Mouse (Mus musculus): ENCODE results near the gene Pinlyp. TPM values are rescaled to one million over a fixed set of nuclear protein-coding genes. Genes with fewer than 3 reads are reported as not detected.
"Not testable (repeated sequence)": the region's sequence is repeated elsewhere in the genome, so short reads cannot be mapped to it uniquely, and the experiment has no call there.

The Pinlyp gene
- total RNA-seq, 2 experiments from 2014 or later, result not detected

- intact Hi-C loops (cut with DNase I), result no loop called here
- no peak for DNase-seq
Observed at GRCm38 (mm10) chr7:24528861-24529260, 17.1 kb downstream of the Pinlyp start.

- no peak for DNase-seq
- intact Hi-C loops (cut with DNase I), result no loop called here
Observed at GRCm38 (mm10) chr7:24525686-24526420, 20.1 kb downstream of the Pinlyp start.

GRCm38 (mm10) chr7:24524978-24525377 is 20.9 kb downstream of the Pinlyp start:
- intact Hi-C loops (cut with DNase I), result no loop called here

DNA sequence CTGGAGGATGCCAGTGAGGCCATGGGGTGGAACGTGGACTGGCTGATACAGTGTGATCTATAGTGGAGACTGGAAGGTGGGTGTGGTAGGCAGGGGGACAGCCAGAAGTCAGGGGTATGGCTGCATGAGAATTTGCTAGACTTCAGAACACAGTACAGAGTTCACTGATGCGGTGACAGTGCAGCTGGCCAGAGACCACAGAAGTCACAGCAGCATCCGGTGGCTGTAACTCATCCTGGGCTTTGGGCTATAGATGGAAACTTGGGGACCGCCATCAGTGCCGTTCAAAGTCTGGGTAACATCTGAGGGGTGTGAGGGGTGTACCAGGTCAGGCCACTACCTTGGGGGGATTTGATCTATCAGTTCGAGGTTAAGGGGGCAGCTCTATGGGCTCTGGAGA is 22.2 kb downstream of the Pinlyp start:
- intact Hi-C loops (cut with DNase I), result no loop called here
- no peak for DNase-seq

More at GRCm38 (mm10) chr7:24524978-24525377, 20.9 kb downstream of the Pinlyp start:
- no peak for DNase-seq

DNA sequence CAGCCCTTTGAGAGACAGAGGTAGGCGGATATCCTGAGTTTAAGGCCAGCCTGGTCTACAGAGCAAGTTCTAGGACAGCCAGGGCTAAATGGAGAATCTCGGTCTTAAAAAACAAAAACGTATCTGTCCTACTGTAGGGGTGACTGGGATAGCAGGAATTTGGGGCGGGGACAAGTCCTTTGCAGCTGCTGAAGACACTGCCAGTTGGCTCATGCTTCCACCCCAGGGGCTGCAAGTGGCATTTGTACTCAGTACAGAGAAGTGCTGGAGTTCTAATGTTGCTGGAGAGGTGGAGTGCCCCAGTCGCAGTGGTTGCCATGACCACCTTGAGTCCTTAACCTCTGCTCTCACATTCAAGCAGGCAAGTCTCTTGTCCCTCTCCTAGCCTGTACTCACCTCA is 23.1 kb downstream of the Pinlyp start:
- intact Hi-C loops (cut with DNase I), result no loop called here

DNA sequence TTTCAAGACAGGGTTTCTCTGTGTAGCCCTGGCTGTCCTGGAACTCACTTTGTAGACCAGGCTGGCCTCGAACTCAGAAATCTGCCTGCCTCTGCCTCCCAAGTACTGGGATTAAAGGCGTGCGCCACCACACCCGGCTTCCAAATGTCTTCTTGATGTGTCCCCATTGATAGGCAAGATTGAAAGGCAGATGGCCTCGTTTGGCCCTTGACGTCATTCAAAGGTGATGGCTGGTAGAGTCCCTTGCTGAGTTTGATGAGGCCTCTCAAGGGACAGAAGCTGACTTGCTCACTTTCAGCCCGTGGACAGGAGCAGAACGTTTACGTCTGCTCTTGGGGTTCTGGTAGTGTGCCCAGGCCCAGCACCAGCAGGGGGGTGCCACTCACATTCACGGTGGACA is 25.9 kb downstream of the Pinlyp start:
- DNase-seq; intact Hi-C loops (cut with DNase I): not testable (repeated sequence)

More for the DNA sequence above, 23.1 kb downstream of the Pinlyp start:
- no peak for DNase-seq

GRCm38 (mm10) chr7:24519130-24519529 is 26.8 kb downstream of the Pinlyp start:
- intact Hi-C loops (cut with DNase I), result no loop called here
- DNase-seq, result no peak

DNA sequence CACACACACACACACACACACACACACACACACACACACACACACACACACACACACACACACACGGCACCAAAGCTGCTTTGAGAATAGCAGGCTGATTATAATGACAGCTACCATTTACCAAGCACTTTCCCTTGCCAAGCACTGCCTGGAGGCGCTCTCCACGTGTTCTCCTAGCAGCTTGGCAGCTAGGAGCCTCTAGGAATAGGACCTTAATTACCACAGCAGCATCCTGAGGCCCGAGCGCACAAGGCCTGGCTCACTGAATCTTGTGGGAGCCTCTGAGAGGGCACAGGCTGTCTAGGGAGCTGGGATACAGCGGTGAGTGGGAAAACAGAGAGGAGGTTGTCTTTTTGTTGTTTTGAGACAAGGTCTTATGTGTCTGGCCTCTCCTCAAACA is 28.3 kb downstream of the Pinlyp start:
- intact Hi-C loops (cut with DNase I), result no loop called here
- no peak for DNase-seq

- intact Hi-C loops (cut with DNase I), result no loop called here
- no peak for DNase-seq
Observed at GRCm38 (mm10) chr7:24517077-24517476, 28.8 kb downstream of the Pinlyp start.

- intact Hi-C loops (cut with DNase I); DNase-seq: not testable (repeated sequence)
Observed at GRCm38 (mm10) chr7:24516319-24516718, 29.6 kb downstream of the Pinlyp start.

DNA sequence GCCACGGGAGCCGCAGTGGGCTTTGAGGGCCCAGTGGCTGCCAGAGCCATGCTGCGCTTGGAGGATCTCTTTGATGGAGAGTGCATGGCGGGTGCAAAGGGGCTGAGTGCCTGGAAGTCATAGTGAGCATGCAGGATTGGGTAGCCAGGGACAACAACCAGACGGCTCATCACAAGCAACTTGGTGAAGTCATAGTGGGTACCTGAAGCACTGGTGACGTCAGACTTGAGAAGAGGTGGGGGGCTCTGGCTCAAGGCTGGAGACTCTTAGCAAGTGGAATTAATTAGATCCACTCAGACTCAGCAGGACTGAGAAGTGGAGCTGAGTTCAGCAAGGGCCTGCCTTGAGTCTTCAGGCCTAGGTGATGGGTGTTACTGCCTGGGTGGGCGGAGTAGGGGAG is 33.6 kb downstream of the Pinlyp start, which contains the start of gene AC161166.1:
TSS of gene AC161166.1 (minus strand) at position 101 of the 400 bp plus-strand sequence.
- intact Hi-C loops (cut with DNase I), result no loop called here
- DNase-seq, result no peak

DNA sequence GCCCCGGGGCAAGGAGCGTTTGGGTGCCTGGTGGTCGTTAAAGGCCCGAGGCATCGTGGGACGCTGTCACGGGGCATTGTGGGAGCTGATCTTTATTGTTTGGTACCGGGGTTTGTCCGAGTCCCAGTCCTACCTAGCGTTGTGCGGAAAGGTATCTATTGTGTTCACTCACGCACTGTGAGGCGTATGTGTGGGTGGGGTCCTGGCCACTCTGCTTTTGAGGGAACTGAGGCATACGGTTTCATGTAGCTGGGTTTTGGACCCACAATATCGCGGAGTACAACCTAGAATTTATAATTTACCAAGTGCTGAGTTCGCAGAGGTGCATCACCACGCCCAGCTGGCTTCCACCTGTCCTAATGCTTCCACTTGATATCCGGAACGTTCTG is 38.2 kb downstream of the Pinlyp start:
- DNase-seq, result peak in 1 of 2 experiments; percentile 27
- intact Hi-C loops (cut with DNase I), result loop anchor here (10.0 kb wide), 1 partner anchor 377 kb away; the partner anchor contains the start of gene Rps19

GRCm38 (mm10) chr7:24506838-24507725 is 38.8 kb downstream of the Pinlyp start, which contains the start of gene Zfp428:
Gene Zfp428 (plus strand): TSS chr7:24507006.
- intact Hi-C loops (cut with DNase I), result loop anchor here (10.0 kb wide), 1 partner anchor 378 kb away; the partner anchor contains the start of gene Rps19
- DNase-seq, result peak; percentile 83 to 87

DNA sequence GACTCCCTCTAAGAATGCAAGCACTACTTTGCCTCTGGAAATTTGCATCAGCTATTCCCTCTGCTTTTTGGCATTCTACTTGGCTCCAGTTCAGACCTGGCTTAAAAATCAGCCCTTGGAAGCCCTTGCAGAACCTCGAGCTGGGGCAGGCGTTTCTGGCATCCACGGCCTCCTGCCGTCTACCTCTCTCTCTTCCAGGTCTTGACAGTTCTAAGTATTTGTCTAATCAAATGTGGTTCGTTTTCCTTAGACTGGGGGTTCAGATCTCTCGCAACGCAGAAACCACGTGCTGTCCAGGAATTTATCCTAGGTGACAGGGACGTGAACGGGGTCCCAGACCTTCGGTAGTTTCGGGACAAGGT is 39.5 kb downstream of the Pinlyp start:
- DNase-seq, result peak; percentile 29 to 42
- intact Hi-C loops (cut with DNase I), result loop anchor here (10.0 kb wide), 1 partner anchor 378 kb away; the partner anchor contains the start of gene Rps19

DNA sequence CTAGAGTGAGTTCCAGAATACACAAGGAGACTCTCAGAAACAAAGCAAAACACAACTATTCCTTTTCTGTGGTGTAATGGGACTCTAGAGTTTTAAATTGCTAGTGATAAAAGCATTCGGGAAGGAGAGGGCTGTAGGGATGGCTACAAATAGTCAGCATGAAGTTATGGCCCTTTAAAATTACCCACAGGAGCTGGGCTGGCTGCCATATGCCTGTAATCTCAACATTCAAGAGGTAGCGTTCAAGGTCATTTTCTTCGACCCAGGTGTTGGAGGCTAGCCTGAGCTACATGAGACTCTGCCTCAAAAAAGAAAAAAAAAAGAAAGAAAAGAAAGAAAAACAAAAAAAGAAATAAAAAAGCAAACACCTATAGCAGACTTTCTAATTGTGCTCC is 39.9 kb downstream of the Pinlyp start:
- no peak for DNase-seq
- intact Hi-C loops (cut with DNase I), result loop anchor here (10.0 kb wide), 1 partner anchor 379 kb away; the partner anchor contains the start of gene Rps19

DNA sequence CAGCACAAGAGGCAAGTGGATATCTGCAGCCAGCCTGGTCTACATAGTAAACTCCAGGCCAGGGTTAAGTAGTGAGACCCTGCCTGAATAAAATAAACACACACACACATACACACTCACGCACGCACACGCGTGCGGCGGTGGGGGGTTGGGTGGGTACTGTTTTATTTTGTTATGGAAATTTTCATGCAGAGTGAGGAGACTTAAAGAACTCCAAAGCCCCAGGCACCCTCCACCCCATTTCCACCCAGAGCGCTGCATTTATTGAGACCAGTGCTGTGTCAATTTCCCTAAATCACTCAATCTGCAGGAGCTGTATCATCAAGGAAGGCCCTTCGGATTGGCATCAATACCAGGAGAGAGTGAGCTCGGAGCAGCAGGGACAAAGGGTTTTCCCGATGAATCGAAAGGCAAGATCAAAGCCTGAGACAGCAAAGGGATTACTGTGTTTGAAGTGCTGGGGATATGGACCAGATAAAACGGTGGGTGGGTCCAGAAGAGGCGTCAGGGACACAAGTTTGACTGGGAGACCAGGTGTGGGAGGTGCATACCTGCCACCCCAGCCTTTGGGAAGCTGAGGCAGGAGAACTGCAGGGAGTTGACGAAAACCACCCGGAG is 40.4 kb downstream of the Pinlyp start:
- intact Hi-C loops (cut with DNase I), result loop anchor here (10.0 kb wide), 1 partner anchor 379 kb away; the partner anchor contains the start of gene Rps19

GRCm38 (mm10) chr7:24504868-24505267 is 41.0 kb downstream of the Pinlyp start:
- intact Hi-C loops (cut with DNase I), result loop anchor here (10.0 kb wide), 1 partner anchor 380 kb away; the partner anchor contains the start of gene Rps19
- DNase-seq, result no peak

More for the DNA sequence above, 40.4 kb downstream of the Pinlyp start:
- DNase-seq, result no peak

GRCm38 (mm10) chr7:24504004-24504403 is 41.9 kb downstream of the Pinlyp start:
- no peak for DNase-seq
- intact Hi-C loops (cut with DNase I), result loop anchor here (10.0 kb wide), 1 partner anchor 381 kb away; the partner anchor contains the start of gene Rps19

GRCm38 (mm10) chr7:24501492-24501891 is 44.4 kb downstream of the Pinlyp start:
- intact Hi-C loops (cut with DNase I), result loop anchor here (10.0 kb wide), 1 partner anchor 383 kb away; the partner anchor contains the start of gene Rps19
- DNase-seq, result no peak

- no peak for DNase-seq
- intact Hi-C loops (cut with DNase I), result loop anchor here (10.0 kb wide), 1 partner anchor 384 kb away; the partner anchor contains the start of gene Rps19
Observed at GRCm38 (mm10) chr7:24500929-24501328, 45.0 kb downstream of the Pinlyp start.

Data from gastrocnemius, postnatal 36 days (tissue).